Mouse (Mus musculus) intestine, postnatal 0 days (tissue): ENCODE measurements at regions not wholly inside any gene's neighbourhood (a gene's known extent, or its start where the extent isn't known, plus 50 kb on each side); places are given as distances from the start of the nearest gene placed in this dataset.
"Not testable (repeated sequence)": the region's sequence is repeated elsewhere in the genome, so short reads cannot be mapped to it uniquely, and the experiment has no call there.

Experiments used
- ATAC-seq: fragments of 200-750 bp; cut with Nextera tagmentation; 2 replicates; pipeline ENCODE4 v1.8.0; 2017; ENCODE audit warnings: mild to moderate bottlenecking, moderate TSS enrichment, moderate library complexity
- H3K27ac ChIP-seq: fragments of 300-500 bp; sonication (generic); 2 replicates; pipeline ENCODE4 v1.5.1; 2014; ENCODE audit warnings: mild to moderate bottlenecking, low read depth, low read length, moderate library complexity
- H3K27me3 ChIP-seq: fragments of 300-500 bp; sonication (generic); replicated peaks from 2 replicates; pipeline ENCODE4 v1.6.1; 2014; ENCODE audit warnings: low read length, mixed read lengths; ENCODE audit not compliant: control insufficient read depth, insufficient read depth
- H3K36me3 ChIP-seq: fragments of 300-500 bp; sonication (generic); 2 replicates; pipeline ENCODE4 v1.6.1; 2014; ENCODE audit warnings: mild to moderate bottlenecking, moderate library complexity; ENCODE audit not compliant: control insufficient read depth, insufficient read depth
- H3K4me1 ChIP-seq: fragments of 300-500 bp; sonication (generic); replicated peaks from 2 replicates; pipeline ENCODE4 v1.6.1; 2014; ENCODE audit warnings: antibody characterized with exemption, low read length, mixed read lengths; ENCODE audit not compliant: control insufficient read depth, insufficient read depth
- H3K4me2 ChIP-seq: fragments of 300-500 bp; sonication (generic); replicated peaks from 2 replicates; pipeline ENCODE4 v1.6.1; 2014; ENCODE audit warnings: low read depth, mild to moderate bottlenecking, moderate library complexity
- H3K4me3 ChIP-seq: fragments of 300-500 bp; sonication (generic); 2 replicates; pipeline ENCODE4 v1.5.1; 2014; ENCODE audit warnings: low read depth, low read length
- H3K9ac ChIP-seq: fragments of 300-500 bp; sonication (generic); 2 replicates; pipeline ENCODE4 v1.6.1; 2014; ENCODE audit warnings: mild to moderate bottlenecking, low read depth, low read length
- H3K9me3 ChIP-seq: fragments of 300-500 bp; sonication (generic); 2 replicates; pipeline ENCODE4 v1.6.1; 2016; ENCODE audit warnings: mixed run types; ENCODE audit not compliant: control insufficient read depth
- CTCF ChIP-seq: sonication (generic); IDR thresholded peaks from 2 replicates; pipeline ENCODE4 v1.5.1; 2016; ENCODE audit warnings: low read depth, mild to moderate bottlenecking, control low read depth, antibody characterized with exemption, moderate library complexity
- WGBS: fragments of 180-500 bp; shearing (Covaris S2); extraction: QIAGEN DNeasy Blood & Tissue Kit; methylation state at CpG from one replicate; pipeline ENCODE4 v1.1.7; 2014; 5-methylcytosine and 5-hydroxymethylcytosine counted together

GRCm38 (mm10) chr13:39425944-39426343 is 465.3 kb upstream of the Slc35b3 start:
- Histone ChIP-seq H3K36me3 (no peaks in the 10 kb centered on the region), H3K9ac (no peak overlapping the region), H3K4me1 (no peaks in the 10 kb centered on the region), H3K4me3 (no peak overlapping the region), H3K27ac (no peak overlapping the region), H3K9me3 (no peaks in the 10 kb centered on the region), H3K4me2 (no peak overlapping the region), H3K27me3 (no peaks in the 10 kb centered on the region)
- TF ChIP-seq CTCF, result peak; percentile 45
- no peak for ATAC-seq
- WGBS, result 74% methylated on average over 6 of the region's 6 CpGs

- no peak for TF ChIP-seq CTCF
- 54% methylated on average over 7 of the region's 7 CpGs for WGBS
- no peaks in the 10 kb centered on the region for H3K9me3 ChIP-seq
- no peak overlapping the region for H3K9ac ChIP-seq
- no peaks in the 10 kb centered on the region for H3K36me3 ChIP-seq
- ATAC-seq, result no peak
- H3K27me3 ChIP-seq, result no peaks in the 10 kb centered on the region
- no peak overlapping the region for H3K4me3 ChIP-seq
- no peak overlapping the region for H3K27ac ChIP-seq
- no peaks in the 10 kb centered on the region for H3K4me1 ChIP-seq
- no peak overlapping the region for H3K4me2 ChIP-seq
Observed at GRCm38 (mm10) chr13:39418127-39418526, 457.5 kb upstream of the Slc35b3 start.

GRCm38 (mm10) chr13:39411471-39412251 is 451.0 kb upstream of the Slc35b3 start:
- Histone ChIP-seq H3K4me2 (no peak overlapping the region), H3K27ac (no peak overlapping the region), H3K4me3 (no peak overlapping the region), H3K36me3 (no peaks in the 10 kb centered on the region), H3K9ac (no peak overlapping the region), H3K4me1 (no peaks in the 10 kb centered on the region), H3K27me3 (no peaks in the 10 kb centered on the region), H3K9me3 (no peaks in the 10 kb centered on the region)
- no peak for TF ChIP-seq CTCF
- ATAC-seq, result no peak
- 61% methylated on average over 14 of the region's 14 CpGs for WGBS

- Histone ChIP-seq H3K4me3 (no peak overlapping the region), H3K4me2 (no peak overlapping the region), H3K36me3 (no peaks in the 10 kb centered on the region), H3K9me3 (no peaks in the 10 kb centered on the region), H3K27me3 (no peaks in the 10 kb centered on the region), H3K27ac (no peak overlapping the region), H3K4me1 (no peaks in the 10 kb centered on the region), H3K9ac (no peak overlapping the region)
- ATAC-seq, result no peak
- 76% methylated on average over 3 of the region's 3 CpGs for WGBS
- TF ChIP-seq CTCF, result no peak
Observed at GRCm38 (mm10) chr13:39392589-39392988, 431.9 kb upstream of the Slc35b3 start.

GRCm38 (mm10) chr13:39392151-39392550 is 431.5 kb upstream of the Slc35b3 start:
- H3K27ac ChIP-seq, H3K9ac ChIP-seq, H3K4me3 ChIP-seq, ATAC-seq, H3K4me2 ChIP-seq, H3K27me3 ChIP-seq, H3K9me3 ChIP-seq, H3K36me3 ChIP-seq, H3K4me1 ChIP-seq: not testable (repeated sequence)
- 66% methylated on average over 1 of the region's 1 CpGs for WGBS

- ATAC-seq, result no peak
- H3K4me2 ChIP-seq, result no peak overlapping the region
- no peaks in the 10 kb centered on the region for H3K9me3 ChIP-seq
- no peaks in the 10 kb centered on the region for H3K36me3 ChIP-seq
- H3K27me3 ChIP-seq, result no peaks in the 10 kb centered on the region
- H3K4me3 ChIP-seq, result no peak overlapping the region
- H3K4me1 ChIP-seq, result no peaks in the 10 kb centered on the region
- WGBS, result 66% methylated on average over 8 of the region's 8 CpGs
- no peak for TF ChIP-seq CTCF
- H3K27ac ChIP-seq, result no peak overlapping the region
- no peak overlapping the region for H3K9ac ChIP-seq
Observed at GRCm38 (mm10) chr13:39376677-39377076, 416.0 kb upstream of the Slc35b3 start.
